Mouse (Mus musculus) kidney, postnatal 0 days (tissue): ENCODE measurements around the gene Catip. TPM values are rescaled to one million over a fixed set of nuclear protein-coding genes. Genes with fewer than 3 reads are reported as not detected.
A peak's percentile ranks its signal among the peaks of the same experiment; 100 is the strongest.
"Not testable (repeated sequence)": the region's sequence is repeated elsewhere in the genome, so short reads cannot be mapped to it uniquely, and the experiment has no call there.

ENCODE experiments used
- ATAC-seq: fragments of 200-750 bp; cut with Nextera tagmentation; replicated peaks from 2 replicates; pipeline ENCODE4 v1.8.0; 2017; ENCODE audit warnings: low read depth, moderate number of reproducible peaks, moderate TSS enrichment, moderate library complexity; ENCODE audit not compliant: low FRiP score
- DNase-seq: peaks from one replicate; pipeline ENCODE4 v3.0.0-alpha.2; 2016; ENCODE audit warnings: low spot score
- H3K27ac ChIP-seq: fragments of 300-500 bp; sonication (generic); 2 replicates; pipeline ENCODE4 v1.5.1; 2014; ENCODE audit warnings: mild to moderate bottlenecking
- H3K27me3 ChIP-seq: fragments of 300-500 bp; sonication (generic); 2 replicates; pipeline ENCODE4 v1.6.1; 2014; ENCODE audit warnings: low read length, mixed read lengths; ENCODE audit not compliant: insufficient read depth
- H3K36me3 ChIP-seq: fragments of 300-500 bp; sonication (generic); 2 replicates; pipeline ENCODE4 v1.6.1; 2014; ENCODE audit warnings: low read length, mixed read lengths; ENCODE audit not compliant: insufficient read depth
- H3K4me1 ChIP-seq: fragments of 300-500 bp; sonication (generic); replicated peaks from 2 replicates; pipeline ENCODE4 v1.6.1; 2014; ENCODE audit warnings: antibody characterized with exemption, low read length, mixed read lengths; ENCODE audit not compliant: insufficient read depth
- H3K4me2 ChIP-seq: fragments of 300-500 bp; sonication (generic); 2 replicates; pipeline ENCODE4 v1.6.1; 2014; ENCODE audit warnings: mild to moderate bottlenecking, low read length, moderate library complexity, mixed read lengths
- H3K4me3 ChIP-seq: fragments of 300-500 bp; sonication (generic); replicated peaks from 2 replicates; pipeline ENCODE4 v1.5.1; 2014; ENCODE audit warnings: low read depth, low read length
- H3K9ac ChIP-seq: fragments of 300-500 bp; sonication (generic); 2 replicates; pipeline ENCODE4 v1.6.1; 2014; ENCODE audit warnings: low read depth, low read length
- H3K9me3 ChIP-seq: fragments of 300-500 bp; sonication (generic); replicated peaks from 2 replicates; pipeline ENCODE4 v1.6.1; 2016; ENCODE audit warnings: low read length, inconsistent platforms, mixed read lengths
- CTCF ChIP-seq: IDR thresholded peaks from 2 replicates; pipeline ENCODE4 v1.5.1; 2016; ENCODE audit warnings: antibody characterized with exemption, low read depth, mild to moderate bottlenecking, moderate library complexity
- WGBS: fragments of 180-500 bp; shearing (Covaris S2); extraction: QIAGEN DNeasy Blood & Tissue Kit; methylation state at CpG from one replicate; pipeline ENCODE4 v1.1.7; 2014; 5-methylcytosine and 5-hydroxymethylcytosine counted together
- polyA plus RNA-seq: library from polyadenylated mRNA; unstranded; fragments of >200 nt; fragmentation: Nextera tagmentation; extraction: Ambion mirVana; gene quantifications from 2 replicates; pipeline ENCODE4 v1.2.1, GENCODE M21; 2015

The Catip gene
- polyA plus RNA-seq, 1 experiment from 2014 or later = 0.75 TPM

DNA sequence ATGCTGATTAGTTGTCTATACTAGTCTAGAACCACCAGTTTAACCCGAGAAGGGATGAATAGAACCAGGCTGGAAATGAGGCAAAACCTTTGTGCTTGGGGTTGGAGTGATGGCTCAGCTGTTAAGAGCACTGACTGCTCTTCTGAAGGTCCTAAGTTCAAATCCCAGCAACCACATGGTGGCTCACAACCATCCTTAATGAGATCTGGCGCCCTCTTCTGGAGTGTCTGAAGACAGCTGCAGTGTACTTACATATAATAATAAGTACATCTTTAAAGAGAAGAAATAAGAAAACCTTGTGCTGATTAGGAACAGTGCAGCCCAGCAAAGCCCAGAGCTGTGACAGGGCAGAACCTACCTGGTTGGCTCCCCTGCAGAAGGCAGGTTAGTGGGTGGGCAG lies 35.0 kb upstream of the Catip start:
- not testable (repeated sequence) for H3K4me2 ChIP-seq, H3K9ac ChIP-seq, H3K4me3 ChIP-seq, H3K27me3 ChIP-seq, H3K36me3 ChIP-seq, DNase-seq, ATAC-seq, H3K9me3 ChIP-seq, H3K27ac ChIP-seq
- WGBS = 90% methylated on average over 2 of the region's 2 CpGs
- H3K4me1 ChIP-seq = peaks cover 14% of the 10 kb centered on the region
- TF ChIP-seq CTCF = peak; percentile 47

DNA sequence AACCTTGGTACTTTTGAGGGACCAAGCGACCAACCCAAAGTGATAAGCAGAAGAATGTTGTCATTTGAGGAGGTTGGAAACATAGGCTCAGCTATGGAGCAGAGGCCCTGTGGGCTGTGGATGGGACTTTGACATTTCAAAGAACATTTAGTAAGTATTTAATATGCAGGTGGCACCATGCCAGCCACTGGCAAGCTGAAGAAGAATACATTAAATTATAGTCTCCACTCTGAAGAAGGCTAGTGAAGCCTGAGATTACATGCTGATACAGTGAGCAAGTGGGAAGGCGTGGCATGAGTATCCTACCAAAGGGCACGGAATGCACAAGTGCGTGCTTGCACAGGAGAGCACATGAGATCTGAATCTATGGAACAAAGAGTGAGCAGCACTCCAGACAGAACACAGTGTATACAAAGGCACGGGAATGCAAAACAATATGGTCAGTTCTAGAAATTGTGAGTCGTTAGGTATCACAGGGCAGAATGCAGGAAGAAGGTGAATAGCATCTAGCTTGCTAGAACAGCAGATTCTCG lies 31.9 kb upstream of the Catip start:
- DNase-seq = peak; percentile 18
- Histone ChIP-seq H3K4me1 (peaks cover 18% of the 10 kb centered on the region), H3K27ac (peak overlapping the region; percentile 70; the same call in 1 of the 2 replicates), H3K9ac (no peak overlapping the region), H3K4me3 (no peak overlapping the region), H3K4me2 (no peak overlapping the region), H3K36me3 (no peaks in the 10 kb centered on the region), H3K9me3 (no peaks in the 10 kb centered on the region), H3K27me3 (no peaks in the 10 kb centered on the region)
- no peak for TF ChIP-seq CTCF
- 64% methylated on average over 7 of the region's 7 CpGs for WGBS
- ATAC-seq = no peak

DNA sequence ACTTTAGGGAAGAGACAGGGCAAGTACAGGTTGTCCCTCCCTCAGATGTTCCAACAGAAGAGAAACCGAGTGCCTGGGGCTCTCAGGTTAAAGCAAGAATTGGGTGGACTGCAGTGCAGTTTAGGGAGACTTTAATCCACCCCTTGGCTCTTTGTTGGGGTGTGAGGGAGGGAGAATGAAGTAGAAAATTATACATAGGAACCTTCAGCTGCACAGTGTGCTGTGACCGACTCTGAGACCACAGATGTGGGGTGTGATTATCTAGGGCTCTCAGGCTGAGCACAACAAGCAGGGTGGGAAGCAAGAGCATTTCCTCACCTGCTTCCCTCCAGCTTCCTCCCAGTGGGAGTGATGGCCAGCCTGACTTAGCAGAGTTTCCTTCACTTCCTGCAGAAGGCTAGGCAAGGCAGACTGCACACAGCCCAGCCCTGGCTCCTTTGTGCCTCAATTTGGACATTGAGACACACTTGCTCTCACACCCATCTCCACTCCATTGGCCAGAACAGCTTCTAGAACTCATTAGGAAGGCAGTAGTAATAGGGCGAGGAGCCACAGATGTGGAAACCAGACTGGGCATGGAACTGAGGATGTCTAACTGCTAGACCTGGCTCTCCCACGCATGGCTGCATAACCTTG lies 30.7 kb upstream of the Catip start:
- Histone ChIP-seq H3K4me2 (no peak overlapping the region), H3K9me3 (no peaks in the 10 kb centered on the region), H3K4me3 (no peak overlapping the region), H3K27ac (peak overlapping the region; percentile 70), H3K36me3 (no peaks in the 10 kb centered on the region), H3K27me3 (no peaks in the 10 kb centered on the region), H3K9ac (no peak overlapping the region), H3K4me1 (peaks cover 18% of the 10 kb centered on the region)
- DNase-seq (peak; percentile 27), ATAC-seq (no peak)
- no peak for TF ChIP-seq CTCF
- 52% methylated on average over 4 of the region's 4 CpGs for WGBS

DNA sequence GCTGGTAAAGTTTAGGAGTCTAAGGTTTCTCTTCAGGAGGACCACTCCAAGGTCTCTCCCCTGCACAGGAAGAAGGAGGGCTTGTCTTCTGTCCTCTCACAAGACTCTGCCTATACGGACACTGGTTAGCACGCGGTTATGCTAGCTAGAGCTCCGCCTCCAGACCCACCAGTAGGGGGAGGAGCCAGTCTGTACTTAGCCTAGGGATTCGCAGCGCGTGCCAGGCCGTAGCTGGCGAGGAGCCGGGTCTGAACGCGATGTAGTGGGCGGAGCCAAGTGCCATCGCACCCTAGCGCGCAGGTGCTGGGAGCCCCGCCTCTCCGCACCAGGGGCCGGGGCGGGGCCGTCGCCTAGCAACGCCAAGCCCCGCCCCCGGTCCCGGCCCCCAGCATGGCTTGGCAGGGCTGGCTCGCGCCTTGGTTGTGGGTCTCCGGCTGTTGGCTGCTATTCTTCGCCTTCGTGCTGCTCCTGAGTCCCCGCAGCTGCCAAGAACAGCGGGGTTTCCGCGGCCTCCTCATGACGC lies 29.6 kb upstream of the Catip start:
- Histone ChIP-seq H3K4me1 (peaks cover 18% of the 10 kb centered on the region), H3K4me2 (peak overlapping the region; percentile 82), H3K9me3 (no peaks in the 10 kb centered on the region), H3K9ac (peak overlapping the region; percentile 56), H3K4me3 (peak overlapping the region; percentile 47), H3K27me3 (no peaks in the 10 kb centered on the region), H3K36me3 (no peaks in the 10 kb centered on the region), H3K27ac (peak overlapping the region; percentile 70)
- peak; percentile 96 for ATAC-seq
- WGBS = under 1% methylated on average over 36 of the region's 36 CpGs
- peak; percentile 61 for TF ChIP-seq CTCF
- DNase-seq = peak; percentile 97

DNA sequence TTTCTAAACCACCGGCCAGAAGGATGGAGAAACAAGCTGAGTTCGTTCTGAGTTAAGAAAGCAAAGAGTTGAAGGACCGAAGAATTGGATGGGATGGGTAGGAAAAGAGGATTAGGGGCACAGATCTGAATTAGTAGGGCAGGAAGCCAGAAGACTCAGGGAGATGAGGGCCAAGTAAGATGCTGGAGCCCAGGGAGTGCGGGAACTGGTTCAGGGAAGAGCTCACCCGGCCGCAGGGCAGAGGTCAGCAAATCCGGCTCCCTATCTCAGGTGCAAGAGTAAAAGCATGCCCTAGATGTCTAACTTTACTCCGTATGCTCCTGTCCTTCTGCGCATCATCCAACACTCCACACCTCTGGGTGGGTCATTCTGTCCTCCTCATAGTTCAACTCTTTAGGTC lies 29.0 kb upstream of the Catip start:
- no peaks in the 10 kb centered on the region for H3K36me3 ChIP-seq
- peak overlapping the region; percentile 82 for H3K4me2 ChIP-seq
- peak overlapping the region; percentile 47 for H3K4me3 ChIP-seq
- H3K9ac ChIP-seq = peak overlapping the region; percentile 56
- no peaks in the 10 kb centered on the region for H3K9me3 ChIP-seq
- H3K27ac ChIP-seq = peak overlapping the region; percentile 70
- ATAC-seq (no peak), DNase-seq (peak; percentile 15)
- TF ChIP-seq CTCF = no peak
- WGBS = 6% methylated on average over 9 of the region's 9 CpGs
- H3K27me3 ChIP-seq = no peaks in the 10 kb centered on the region
- H3K4me1 ChIP-seq = peaks cover 18% of the 10 kb centered on the region

GRCm38 (mm10) chr1:74334607-74335006 lies 27.3 kb upstream of the Catip start:
- H3K9me3 ChIP-seq = no peaks in the 10 kb centered on the region
- ATAC-seq = no peak
- WGBS = 72% methylated on average over 3 of the region's 3 CpGs

More at GRCm38 (mm10) chr1:74334607-74335006, 27.3 kb upstream of the Catip start:
- H3K4me3 ChIP-seq = no peak overlapping the region
- H3K4me2 ChIP-seq = no peak overlapping the region
- H3K36me3 ChIP-seq = no peaks in the 10 kb centered on the region
- H3K27ac ChIP-seq = peak overlapping the region; percentile 6; the same call in 1 of the 2 replicates
- no peak overlapping the region for H3K9ac ChIP-seq
- H3K27me3 ChIP-seq = no peaks in the 10 kb centered on the region
- no peak for DNase-seq
- TF ChIP-seq CTCF = no peak
- H3K4me1 ChIP-seq = peaks cover 18% of the 10 kb centered on the region
